Comparison of ENCODE assay signal across 11 mouse cellular contexts in the genomic region with DNA sequence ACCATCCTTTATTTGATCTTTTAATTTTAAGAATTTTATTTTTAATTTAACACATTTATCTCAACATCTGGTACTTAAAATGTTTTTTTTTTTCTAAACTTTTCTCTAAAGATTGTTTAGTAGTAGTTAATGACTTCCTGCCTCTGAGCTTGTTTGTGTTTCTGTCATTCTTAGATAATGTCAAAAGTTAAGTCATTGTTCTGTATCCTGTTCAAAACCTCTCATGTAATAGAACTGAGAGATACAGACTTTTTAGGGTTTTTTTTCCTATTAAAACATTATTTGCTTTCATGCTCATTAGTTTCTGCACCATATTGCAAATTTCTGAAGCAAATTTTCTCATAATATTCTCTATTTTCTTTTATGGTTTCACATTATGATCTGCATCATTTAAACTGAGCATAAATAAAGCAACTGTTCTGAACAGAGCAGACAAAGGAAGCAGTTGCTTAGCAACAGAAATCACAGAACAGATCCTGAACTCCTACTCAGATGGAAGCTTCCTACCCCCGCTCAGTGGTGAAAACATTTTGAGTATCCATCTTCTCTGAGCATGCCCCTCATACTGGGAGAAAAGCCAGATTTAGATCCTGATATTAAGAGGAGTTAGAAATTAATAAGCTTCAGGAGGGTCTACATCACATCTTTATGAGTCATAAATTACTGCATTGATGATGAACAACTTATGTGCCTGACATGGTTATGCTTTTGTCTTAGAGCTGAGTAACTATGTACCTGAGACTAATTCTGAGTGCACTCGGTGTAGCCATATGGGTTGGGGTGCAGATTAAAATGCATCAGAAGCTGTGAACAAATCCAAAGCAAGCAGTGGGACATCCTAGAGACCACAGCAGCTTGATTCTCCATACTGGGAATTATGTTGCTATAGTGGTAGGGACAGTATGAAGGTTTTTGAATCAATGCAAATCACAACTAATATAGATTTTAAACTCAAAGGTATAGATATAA.
DNase-seq lines count a peak whose midpoint lies in the region; ATAC-seq and TF ChIP-seq lines count a peak whose summit lies in the region.
"Had no signal": no experiment of that assay in that cellular context is flagged by ENCODE, and none has a peak within 500 bp of the region (broad histone marks: within the 10 kb centered on the region; RNA-seq: fewer than 3 reads in every experiment).

No protein-coding gene starts in this region.

- H3K9ac ChIP-seq in neural tube, embryonic 11.5 days (ENCODE audit: low read length), result no peak overlapping the region
- H3K9ac ChIP-seq in hindbrain, postnatal 0 days (replicated peaks; ENCODE audit: low read length), result no peak overlapping the region
- no peak overlapping the region for H3K9ac ChIP-seq in midbrain, embryonic 13.5 days (replicated peaks)
- H3K9ac ChIP-seq: lung, embryonic 15.5 days had no signal

- WGBS in neural tube, embryonic 11.5 days, result 63% methylated on average over 2 of the region's 2 CpGs
- WGBS in hindbrain, postnatal 0 days, result 20% methylated on average over 2 of the region's 2 CpGs
- 31% methylated on average over 2 of the region's 2 CpGs for WGBS in midbrain, embryonic 13.5 days

- DNase-seq in neural tube, embryonic 11.5 days (ENCODE audit: low spot score), result peak; percentile 9
- no peak for DNase-seq in neural tube, embryonic 10.5 days (ENCODE audit: extremely low spot score, low spot score)
- peak; percentile 69 for DNase-seq in hindbrain, postnatal 0 days (ENCODE audit: low spot score)
- peak; percentile 93 for DNase-seq in telencephalon, adult 2 months (ENCODE audit: low read depth, low spot score)
- DNase-seq in cerebellum, postnatal 25 days, result no peak
- no peak for DNase-seq in heart, postnatal 36 days
- DNase-seq in spleen, postnatal 14 days (ENCODE audit: low spot score in 2 of 2), result no peak
- DNase-seq: heart, postnatal 4 days; thymus, adult 2 months had no signal

- no peaks in the 10 kb centered on the region for H3K4me1 ChIP-seq in neural tube, embryonic 11.5 days (ENCODE audit: control insufficient read depth, insufficient read depth, low read length)
- H3K4me1 ChIP-seq in hindbrain, postnatal 0 days (ENCODE audit: insufficient read depth, low read length), result no peaks in the 10 kb centered on the region
- H3K4me1 ChIP-seq in midbrain, embryonic 13.5 days (replicated peaks), result peaks cover 6% of the 10 kb centered on the region; the same call in 1 of the 2 replicates
- H3K4me1 ChIP-seq: lung, embryonic 15.5 days had no signal

- intact Hi-C loops in heart, postnatal 36 days (cut with DNase I), result no loop called here

- no peak overlapping the region for H3K4me2 ChIP-seq in neural tube, embryonic 11.5 days (ENCODE audit: low read depth)
- no peak overlapping the region for H3K4me2 ChIP-seq in hindbrain, postnatal 0 days (ENCODE audit: low read depth, low read length)
- H3K4me2 ChIP-seq in midbrain, embryonic 13.5 days (replicated peaks), result no peak overlapping the region
- H3K4me2 ChIP-seq: lung, embryonic 15.5 days had no signal

- H3K27ac ChIP-seq in neural tube, embryonic 11.5 days (ENCODE audit: low read depth, low read length), result no peak overlapping the region
- H3K27ac ChIP-seq in hindbrain, postnatal 0 days, result no peak overlapping the region
- H3K27ac ChIP-seq in midbrain, embryonic 13.5 days, result no peak overlapping the region
- H3K27ac ChIP-seq: lung, embryonic 15.5 days had no signal

- H3K36me3 ChIP-seq in neural tube, embryonic 11.5 days (ENCODE audit: control insufficient read depth, insufficient read depth, low read length), result no peaks in the 10 kb centered on the region
- H3K36me3 ChIP-seq in hindbrain, postnatal 0 days (ENCODE audit: insufficient read depth, low read length), result no peaks in the 10 kb centered on the region
- H3K36me3 ChIP-seq in midbrain, embryonic 13.5 days, result no peaks in the 10 kb centered on the region
- H3K36me3 ChIP-seq: lung, embryonic 15.5 days had no signal

- no peak for TF ChIP-seq CTCF in hindbrain, postnatal 0 days (IDR thresholded peaks at IDR 0.05; ENCODE audit: low read depth)

- H3K4me3 ChIP-seq in neural tube, embryonic 11.5 days (ENCODE audit: low read depth, low read length), result no peak overlapping the region
- H3K4me3 ChIP-seq in hindbrain, postnatal 0 days (ENCODE audit: low read length), result no peak overlapping the region
- H3K4me3 ChIP-seq in midbrain, embryonic 13.5 days (replicated peaks), result no peak overlapping the region
- H3K4me3 ChIP-seq: lung, embryonic 15.5 days had no signal

- 0 out of 2 replicates have a peak, but pooled peaks have one; percentile 53 for ATAC-seq in neural tube, embryonic 11.5 days (ENCODE audit: insufficient read depth, low FRiP score, low TSS enrichment)
- peak; percentile 91 for ATAC-seq in hindbrain, postnatal 0 days
- peak; percentile 97 for ATAC-seq in midbrain, embryonic 13.5 days

- no peaks in the 10 kb centered on the region for H3K27me3 ChIP-seq in neural tube, embryonic 11.5 days (ENCODE audit: control insufficient read depth, insufficient read depth, low read length)
- H3K27me3 ChIP-seq in hindbrain, postnatal 0 days (ENCODE audit: insufficient read depth, low read length), result no peaks in the 10 kb centered on the region
- no peaks in the 10 kb centered on the region for H3K27me3 ChIP-seq in midbrain, embryonic 13.5 days
- H3K27me3 ChIP-seq: lung, embryonic 15.5 days had no signal

- no peaks in the 10 kb centered on the region for H3K9me3 ChIP-seq in neural tube, embryonic 11.5 days (ENCODE audit: control insufficient read depth, low read length)
- no peaks in the 10 kb centered on the region for H3K9me3 ChIP-seq in hindbrain, postnatal 0 days (ENCODE audit: low read length)
- H3K9me3 ChIP-seq in midbrain, embryonic 13.5 days, result no peaks in the 10 kb centered on the region
- H3K9me3 ChIP-seq: lung, embryonic 15.5 days had no signal

Comparison
In these comparisons a context has a peak if more than half of its experiments do, and no peak if none do; other contexts are left out.
1. DNase-seq: peak in neural tube, embryonic 11.5 days (single experiment), hindbrain, postnatal 0 days (single experiment) and telencephalon, adult 2 months (single experiment); none in neural tube, embryonic 10.5 days (single experiment), cerebellum, postnatal 25 days (0 of 2), heart, postnatal 36 days (0 of 2) and spleen, postnatal 14 days (0 of 2).
2. Peak in every context shown above with its lines, with median percentiles within 50 percentile points of each other: ATAC-seq.